Mouse (Mus musculus) bone marrow macrophage, adult 2 months (primary cell): ENCODE measurements around the gene Yaf2. TPM values are rescaled to one million over a fixed set of nuclear protein-coding genes. Genes with fewer than 3 reads are reported as not detected.
A peak's percentile ranks its signal among the peaks of the same experiment; 100 is the strongest.

Source experiments
- H3K27ac ChIP-seq: 2 replicates; pipeline ENCODE4 v1.5.1; 2012; ENCODE audit warnings: low read depth, low read length; ENCODE audit not compliant: insufficient read depth
- H3K4me1 ChIP-seq: 2 replicates; pipeline ENCODE4 v1.6.1; 2012; ENCODE audit warnings: low read length; ENCODE audit not compliant: control insufficient read depth, insufficient read depth
- H3K4me3 ChIP-seq: 2 replicates; pipeline ENCODE4 v1.5.1; 2012; ENCODE audit warnings: mild to moderate bottlenecking, low read length, moderate library complexity; ENCODE audit not compliant: insufficient read depth
- CTCF ChIP-seq: IDR thresholded peaks from 2 replicates; pipeline ENCODE4 v1.5.1; 2012; ENCODE audit warnings: low read depth, mild to moderate bottlenecking, low read length, moderate library complexity
- POLR2A ChIP-seq: IDR thresholded peaks from 2 replicates; pipeline ENCODE4 v1.6.1; 2012; ENCODE audit warnings: mild to moderate bottlenecking, low read depth, low read length, borderline replicate concordance
- polyA plus RNA-seq: library from polyadenylated mRNA; stranded (reverse); fragments of >200 nt; gene quantifications from 2 replicates; pipeline ENCODE4 v1.2.4, GENCODE M21; 2012; ENCODE audit not compliant: missing spikeins, insufficient read depth, insufficient read length

Gene Yaf2
- polyA plus RNA-seq, 1 experiment, result 23.6 TPM

- TF ChIP-seq POLR2A, result no peak
- no peak for TF ChIP-seq CTCF
- Histone ChIP-seq H3K27ac (no peak overlapping the region), H3K4me1 (peaks cover 54% of the 10 kb centered on the region), H3K4me3 (no peak overlapping the region)
Observed at GRCm38 (mm10) chr15:93272948-93273347, 63.8 kb downstream of the Yaf2 start.

- TF ChIP-seq POLR2A (no peak), CTCF (no peak)
- H3K27ac ChIP-seq, result peak overlapping the region; percentile 59
- peak overlapping the region; percentile 40 for H3K4me3 ChIP-seq
- H3K4me1 ChIP-seq, result peaks cover 53% of the 10 kb centered on the region
Observed at GRCm38 (mm10) chr15:93270289-93270855, 66.4 kb downstream of the Yaf2 start.

- H3K4me3 ChIP-seq, result no peak overlapping the region
- H3K4me1 ChIP-seq, result peaks cover 53% of the 10 kb centered on the region
- no peak for TF ChIP-seq CTCF
- TF ChIP-seq POLR2A, result no peak
- H3K27ac ChIP-seq, result 0 out of 2 replicates have a peak overlapping the region, but pooled peaks have one; percentile 12
Observed at GRCm38 (mm10) chr15:93269572-93269971, 67.2 kb downstream of the Yaf2 start.

DNA sequence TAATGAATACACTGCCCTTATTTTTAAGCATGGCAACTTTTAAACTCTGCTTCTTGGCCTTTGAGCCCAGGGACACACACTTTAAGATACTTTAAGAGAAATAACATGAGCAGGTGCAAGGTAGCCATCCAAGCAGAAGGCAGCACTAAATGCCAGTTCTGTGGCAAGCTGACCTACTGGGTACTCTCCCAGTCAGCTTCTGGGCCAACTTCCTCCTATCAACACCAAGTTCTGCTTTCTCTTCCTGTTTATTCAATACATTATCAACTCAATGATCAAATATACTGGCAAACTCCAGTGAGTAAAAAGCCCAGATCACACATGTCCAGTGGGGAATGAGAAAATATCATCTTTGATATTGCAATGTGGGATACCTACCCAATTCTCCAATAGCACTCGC lies 68.7 kb downstream of the Yaf2 start:
- no peak for TF ChIP-seq POLR2A
- peaks cover 44% of the 10 kb centered on the region for H3K4me1 ChIP-seq

DNA sequence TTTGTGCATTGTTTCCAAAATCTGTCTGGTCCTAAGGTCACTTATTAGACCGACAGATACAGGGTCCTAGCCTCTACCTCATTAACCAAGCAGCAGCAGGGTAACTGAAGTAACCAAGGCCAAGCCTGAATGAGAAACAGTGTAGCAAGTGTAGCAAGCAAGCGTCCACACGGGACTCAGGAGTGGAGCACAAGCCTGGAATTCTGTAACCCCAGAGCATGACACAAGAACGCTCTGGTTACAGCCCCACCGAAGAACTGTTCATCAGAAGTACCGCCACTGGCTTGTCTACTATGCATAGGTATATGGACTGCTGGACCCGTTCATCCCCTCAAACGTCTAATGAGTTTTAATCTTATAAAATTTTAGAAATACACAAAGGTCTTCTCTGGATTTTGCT lies 69.3 kb downstream of the Yaf2 start:
- TF ChIP-seq CTCF (no peak), POLR2A (no peak)
- Histone ChIP-seq H3K4me3 (no peak overlapping the region), H3K4me1 (peaks cover 39% of the 10 kb centered on the region), H3K27ac (no peak overlapping the region)

More for the DNA sequence above, 68.7 kb downstream of the Yaf2 start:
- Histone ChIP-seq H3K4me3 (no peak overlapping the region), H3K27ac (peak overlapping the region; percentile 67)

GRCm38 (mm10) chr15:93266361-93266760 lies 70.4 kb downstream of the Yaf2 start:
- TF ChIP-seq CTCF (no peak), POLR2A (no peak)
- no peak overlapping the region for H3K4me3 ChIP-seq
- H3K27ac ChIP-seq, result no peak overlapping the region
- peaks cover 35% of the 10 kb centered on the region for H3K4me1 ChIP-seq

DNA sequence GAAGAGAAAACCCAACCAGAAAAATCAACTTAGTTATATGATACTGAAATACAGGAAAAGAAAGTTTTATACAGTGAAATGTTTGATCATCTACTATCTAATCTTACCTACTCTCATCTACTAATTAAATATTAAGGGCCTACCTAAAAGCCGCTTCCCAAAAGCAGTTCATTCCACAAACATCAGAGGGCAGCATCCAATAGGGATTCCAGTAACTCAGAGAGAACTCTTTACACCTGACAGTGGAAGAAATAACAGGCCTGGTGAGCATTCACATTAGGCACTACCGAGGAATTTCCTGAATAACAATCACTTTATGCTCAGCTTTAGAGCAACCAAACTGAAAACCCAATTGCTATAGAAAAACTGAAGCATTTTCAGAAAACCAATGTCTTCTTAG lies 71.0 kb downstream of the Yaf2 start:
- no peak overlapping the region for H3K27ac ChIP-seq
- H3K4me3 ChIP-seq, result no peak overlapping the region
- TF ChIP-seq CTCF (no peak), POLR2A (no peak)
- H3K4me1 ChIP-seq, result peaks cover 30% of the 10 kb centered on the region

DNA sequence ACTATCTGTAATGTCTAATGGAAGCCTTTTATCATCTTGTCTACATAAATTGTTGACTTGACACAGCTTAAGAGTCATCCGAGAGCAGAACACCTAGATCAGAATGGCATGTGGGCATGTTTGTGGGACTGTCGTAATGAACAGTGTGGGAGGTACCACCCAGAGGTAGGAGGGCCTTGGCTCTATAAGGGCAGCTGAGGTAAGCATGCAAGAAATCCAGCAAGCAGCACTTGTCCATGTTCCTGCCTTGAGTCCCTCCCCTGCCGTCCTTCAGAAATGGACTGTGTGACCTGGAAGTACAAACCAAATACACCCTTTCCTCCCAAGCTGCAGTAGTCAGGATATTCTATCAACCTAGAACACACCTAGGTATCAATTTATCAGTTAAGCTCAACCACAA lies 71.5 kb downstream of the Yaf2 start:
- TF ChIP-seq CTCF (no peak), POLR2A (no peak)
- Histone ChIP-seq H3K4me1 (peaks cover 25% of the 10 kb centered on the region), H3K4me3 (no peak overlapping the region), H3K27ac (no peak overlapping the region)

GRCm38 (mm10) chr15:93264221-93264620 lies 72.5 kb downstream of the Yaf2 start:
- peaks cover 18% of the 10 kb centered on the region for H3K4me1 ChIP-seq
- H3K27ac ChIP-seq, result no peak overlapping the region
- H3K4me3 ChIP-seq, result no peak overlapping the region
- TF ChIP-seq POLR2A (no peak), CTCF (no peak)

- Histone ChIP-seq H3K4me1 (peaks cover 11% of the 10 kb centered on the region), H3K27ac (no peak overlapping the region), H3K4me3 (no peak overlapping the region)
- TF ChIP-seq POLR2A, result no peak
- no peak for TF ChIP-seq CTCF
Observed at GRCm38 (mm10) chr15:93263566-93263965, 73.2 kb downstream of the Yaf2 start.

- TF ChIP-seq CTCF (no peak), POLR2A (no peak)
- H3K27ac ChIP-seq, result no peak overlapping the region
- H3K4me3 ChIP-seq, result no peak overlapping the region
- H3K4me1 ChIP-seq, result peaks cover 6% of the 10 kb centered on the region
Observed at GRCm38 (mm10) chr15:93262818-93263217, 73.9 kb downstream of the Yaf2 start.
